20 mouse cellular contexts compared by ENCODE assay signal in the genomic region with DNA sequence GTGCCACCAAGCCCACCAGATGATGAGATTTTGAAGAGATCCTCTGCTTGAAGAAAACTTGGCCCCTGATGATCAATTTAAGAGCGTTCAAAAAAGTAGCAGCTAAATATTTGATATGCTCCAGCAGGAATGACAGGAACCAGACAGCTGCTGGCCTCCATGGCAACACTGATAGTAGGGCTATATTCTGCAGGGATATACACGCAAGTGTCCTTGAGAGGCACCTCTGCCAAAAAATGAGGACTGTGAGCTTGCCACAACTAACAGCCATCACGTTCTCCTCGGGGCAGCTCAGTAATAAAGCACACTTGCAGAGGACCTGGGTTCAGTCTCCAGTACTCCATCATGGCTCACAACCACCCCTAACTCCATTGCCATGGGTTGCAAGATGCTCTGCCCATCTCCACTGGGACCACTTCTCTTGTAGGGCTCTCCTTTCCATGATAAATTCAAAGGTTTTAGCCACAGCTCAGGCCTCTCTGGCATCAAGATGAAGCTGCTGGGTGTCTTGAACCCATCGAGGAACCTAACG. TPM values are rescaled to one million over a fixed set of nuclear protein-coding genes. Genes with fewer than 3 reads are reported as not detected.
DNase-seq lines count a peak whose midpoint lies in the region; ATAC-seq and TF ChIP-seq lines count a peak whose summit lies in the region.
"Had no signal": no experiment of that assay in that cellular context is flagged by ENCODE, and none has a peak within 500 bp of the region (broad histone marks: within the 10 kb centered on the region; RNA-seq: fewer than 3 reads in every experiment).

No protein-coding gene starts in this region.

- 50% methylated on average over 6 of the region's 6 CpGs for WGBS in heart, embryonic 15.5 days
- WGBS in liver, embryonic 15.5 days (ENCODE audit: insufficient replicate concordance): 62% methylated on average over 6 of the region's 6 CpGs

- peak overlapping the region; percentile 22 for H3K4me2 ChIP-seq in heart, embryonic 15.5 days
- H3K4me2 ChIP-seq in liver, embryonic 15.5 days: no peak overlapping the region
- H3K4me2 ChIP-seq: embryonic facial prominence, embryonic 13.5 days; hindbrain, embryonic 12.5 days; lung, embryonic 15.5 days; midbrain, embryonic 15.5 days had no signal

- peaks cover 59% of the 10 kb centered on the region for H3K4me1 ChIP-seq in heart, embryonic 15.5 days (replicated peaks)
- peaks cover 76% of the 10 kb centered on the region for H3K4me1 ChIP-seq in liver, embryonic 15.5 days (replicated peaks)
- H3K4me1 ChIP-seq: midbrain, embryonic 15.5 days had no signal

- peak; percentile 71; the same call in 1 of the 2 replicates for ATAC-seq in heart, embryonic 15.5 days (replicated peaks; ENCODE audit: insufficient number of reproducible peaks, insufficient read depth, low FRiP score, low read depth)
- ATAC-seq in liver, embryonic 15.5 days (ENCODE audit: insufficient read depth): no peak
- no peak for ATAC-seq in granulocyte monocyte progenitor cell, adult 5-6 weeks (replicated peaks; ENCODE audit: poor library complexity, severe bottlenecking)
- ATAC-seq: forebrain, embryonic 14.5 days; midbrain, embryonic 15.5 days had no signal

- H3K4me3 ChIP-seq in layer of hippocampus, adult 2 months: no peak overlapping the region
- no peak overlapping the region for H3K4me3 ChIP-seq in heart, embryonic 15.5 days
- no peak overlapping the region for H3K4me3 ChIP-seq in liver, embryonic 15.5 days (replicated peaks)
- H3K4me3 ChIP-seq: embryonic facial prominence, embryonic 13.5 days; hindbrain, embryonic 12.5 days; lung, embryonic 15.5 days; midbrain, embryonic 15.5 days; myocyte had no signal

- H3K36me3 ChIP-seq in heart, embryonic 15.5 days: no peaks in the 10 kb centered on the region
- 0 out of 2 replicates have a peak, but pooled peaks cover 4% of the 10 kb centered on the region for H3K36me3 ChIP-seq in liver, embryonic 15.5 days (replicated peaks)
- H3K36me3 ChIP-seq: embryonic facial prominence, embryonic 13.5 days; hindbrain, embryonic 12.5 days; lung, embryonic 15.5 days; midbrain, embryonic 15.5 days had no signal

- no peak for DNase-seq in layer of hippocampus, adult 2 months (ENCODE audit: low spot score in 2 of 2)
- DNase-seq in layer of hippocampus, postnatal 14 days (ENCODE audit: low spot score in 2 of 2): no peak
- peak; percentile 45 for DNase-seq in heart, adult 8-10 months (ENCODE audit: low spot score)
- DNase-seq in left cerebral cortex, postnatal 36 days (ENCODE audit: low spot score in 2 of 2): no peak
- DNase-seq: adrenal gland, postnatal 14 days; kidney, adult 8-10 months; kidney, postnatal 36 days; right cerebral cortex, postnatal 14 days; spleen, adult 18-20 months; thymus, postnatal 36 days had no signal

- H3K27ac ChIP-seq in layer of hippocampus, adult 2 months: 0 out of 2 replicates have a peak overlapping the region, but pooled peaks have one; percentile 9
- peak overlapping the region; percentile 87 for H3K27ac ChIP-seq in heart, embryonic 15.5 days
- peak overlapping the region; percentile 21; the same call in 1 of the 2 replicates for H3K27ac ChIP-seq in liver, embryonic 15.5 days (replicated peaks)
- H3K27ac ChIP-seq: embryonic facial prominence, embryonic 13.5 days; hindbrain, embryonic 12.5 days; lung, embryonic 15.5 days; midbrain, embryonic 15.5 days had no signal

- TF ChIP-seq CTCF in layer of hippocampus, adult 2 months (conservative IDR thresholded peaks at IDR 0.05): no peak

- H3K9me3 ChIP-seq in heart, embryonic 15.5 days (replicated peaks): no peaks in the 10 kb centered on the region
- no peaks in the 10 kb centered on the region for H3K9me3 ChIP-seq in liver, embryonic 15.5 days (replicated peaks)
- H3K9me3 ChIP-seq: embryonic facial prominence, embryonic 13.5 days; hindbrain, embryonic 12.5 days; lung, embryonic 15.5 days; midbrain, embryonic 15.5 days had no signal

- no peaks in the 10 kb centered on the region for H3K27me3 ChIP-seq in heart, embryonic 15.5 days
- no peaks in the 10 kb centered on the region for H3K27me3 ChIP-seq in liver, embryonic 15.5 days
- H3K27me3 ChIP-seq: CH12.LX; embryonic facial prominence, embryonic 13.5 days; hindbrain, embryonic 12.5 days; lung, embryonic 15.5 days; midbrain, embryonic 15.5 days had no signal

- intact Hi-C loops in left cerebral cortex, postnatal 36 days (cut with DNase I): no loop called here

- peak overlapping the region; percentile 19; the same call in 1 of the 2 replicates for H3K9ac ChIP-seq in heart, embryonic 15.5 days
- H3K9ac ChIP-seq in liver, embryonic 15.5 days: no peak overlapping the region
- H3K9ac ChIP-seq: embryonic facial prominence, embryonic 13.5 days; hindbrain, embryonic 12.5 days; lung, embryonic 15.5 days; midbrain, embryonic 15.5 days had no signal

RNA-seq across cellular contexts. Expression of a gene that starts 16.1 kb away (rescaled TPM):
- total RNA-seq in layer of hippocampus, adult 2 months (2021): 10 to 100 TPM; 19.2 to 21.7 TPM
- total RNA-seq in layer of hippocampus, postnatal 14 days (2021): 10 to 100 TPM; 13.9 to 15.5 TPM
- 10 to 100 TPM; 13.3 to 14.5 (median 14.2) TPM for total RNA-seq in heart, adult 8-10 months (2022)
- polyA plus RNA-seq in heart, embryonic 15.5 days (2015; fragmentation: Nextera tagmentation; extraction: Ambion mirVana): 5.6 and 6.4 TPM in 2 replicates
- polyA plus RNA-seq in liver, embryonic 15.5 days (2015; fragmentation: Nextera tagmentation; extraction: Ambion mirVana): 3.7 TPM in 2 replicates
- total RNA-seq in granulocyte monocyte progenitor cell, adult 5-6 weeks (2014; fragmentation: Nextera tagmentation): 24.6 and 34.4 TPM in 2 replicates
- 26.0 and 34.8 TPM in 2 replicates for total RNA-seq in granulocyte monocyte progenitor cell, adult 5-6 weeks (2017)
- total RNA-seq in left cerebral cortex, postnatal 36 days (2021): 10 to 100 TPM; 13.3 to 18.7 TPM

RNA-seq across cellular contexts. Expression of a gene that starts 58.1 kb away (rescaled TPM):
- total RNA-seq in layer of hippocampus, adult 2 months (2021): 10 to 100 TPM; 19.7 to 21.8 TPM
- 10 to 100 TPM; 21.1 to 24.0 TPM for total RNA-seq in layer of hippocampus, postnatal 14 days (2021)
- total RNA-seq in heart, adult 8-10 months (2022): 10 to 100 TPM; 24.5 to 27.5 (median 25.7) TPM
- polyA plus RNA-seq in heart, embryonic 15.5 days (2015; fragmentation: Nextera tagmentation; extraction: Ambion mirVana): 45.3 and 47.6 TPM in 2 replicates
- 31.6 and 36.3 TPM in 2 replicates for polyA plus RNA-seq in liver, embryonic 15.5 days (2015; fragmentation: Nextera tagmentation; extraction: Ambion mirVana)
- total RNA-seq in granulocyte monocyte progenitor cell, adult 5-6 weeks (2014; fragmentation: Nextera tagmentation): 25.9 and 39.1 TPM in 2 replicates
- 13.6 and 18.0 TPM in 2 replicates for total RNA-seq in granulocyte monocyte progenitor cell, adult 5-6 weeks (2017)
- total RNA-seq in left cerebral cortex, postnatal 36 days (2021): 10 to 100 TPM; 21.5 to 24.8 TPM

RNA-seq across cellular contexts. Expression of a gene that starts 58.2 kb away (rescaled TPM):
- total RNA-seq in layer of hippocampus, adult 2 months (2021): 10 to 100 TPM; 12.1 to 13.6 TPM
- 10 to 100 TPM; 15.6 to 16.6 TPM for total RNA-seq in layer of hippocampus, postnatal 14 days (2021)
- total RNA-seq in heart, adult 8-10 months (2022): 10 to 100 TPM; 66.3 to 72.5 (median 69.6) TPM
- polyA plus RNA-seq in heart, embryonic 15.5 days (2015; fragmentation: Nextera tagmentation; extraction: Ambion mirVana): 31.2 and 32.9 TPM in 2 replicates
- 4.9 and 5.2 TPM in 2 replicates for polyA plus RNA-seq in liver, embryonic 15.5 days (2015; fragmentation: Nextera tagmentation; extraction: Ambion mirVana)
- 11.2 and 17.7 TPM in 2 replicates for total RNA-seq in granulocyte monocyte progenitor cell, adult 5-6 weeks (2014; fragmentation: Nextera tagmentation)
- total RNA-seq in granulocyte monocyte progenitor cell, adult 5-6 weeks (2017): 12.3 and 12.6 TPM in 2 replicates
- total RNA-seq in left cerebral cortex, postnatal 36 days (2021): 10 to 100 TPM; 14.4 to 17.2 TPM

Comparison
In these comparisons a context has a peak if more than half of its experiments do, and no peak if none do; other contexts are left out.
1. H3K27ac ChIP-seq: peak in every context shown above with its lines; median percentile 87 in heart, embryonic 15.5 days; 21 in liver, embryonic 15.5 days; 9 in layer of hippocampus, adult 2 months.